Mouse (Mus musculus) lung, postnatal 0 days (tissue): ENCODE measurements around the gene Parp8. TPM values are rescaled to one million over a fixed set of nuclear protein-coding genes. Genes with fewer than 3 reads are reported as not detected.

Experiments used
- ATAC-seq: fragments of 200-750 bp; cut with Nextera tagmentation; 2 replicates; pipeline ENCODE4 v1.8.0; 2017; ENCODE audit warnings: moderate library complexity
- DNase-seq: peaks from one replicate; pipeline ENCODE4 v3.0.0-alpha.2; 2016; ENCODE audit warnings: low spot score
- H3K27ac ChIP-seq: fragments of 300-500 bp; sonication (generic); 2 replicates; pipeline ENCODE4 v1.5.1; 2014; ENCODE audit warnings: antibody characterized with exemption, mild to moderate bottlenecking, low read length, mixed read lengths
- H3K27me3 ChIP-seq: fragments of 300-500 bp; sonication (generic); replicated peaks from 2 replicates; pipeline ENCODE4 v1.6.1; 2014; ENCODE audit warnings: low read length, mixed read lengths; ENCODE audit not compliant: insufficient read depth
- H3K36me3 ChIP-seq: fragments of 300-500 bp; sonication (generic); 2 replicates; pipeline ENCODE4 v1.6.1; 2014; ENCODE audit warnings: low read length, mixed read lengths; ENCODE audit not compliant: insufficient read depth
- H3K4me1 ChIP-seq: fragments of 300-500 bp; sonication (generic); 2 replicates; pipeline ENCODE4 v1.6.1; 2014; ENCODE audit warnings: antibody characterized with exemption, low read depth, low read length, mixed read lengths; ENCODE audit not compliant: insufficient read depth
- H3K4me2 ChIP-seq: fragments of 300-500 bp; sonication (generic); replicated peaks from 2 replicates; pipeline ENCODE4 v1.6.1; 2014; ENCODE audit warnings: low read depth, mild to moderate bottlenecking, low read length, moderate library complexity, mixed read lengths
- H3K4me3 ChIP-seq: fragments of 300-500 bp; sonication (generic); 2 replicates; pipeline ENCODE4 v1.5.1; 2014; ENCODE audit warnings: low read depth, low read length
- H3K9ac ChIP-seq: fragments of 300-500 bp; sonication (generic); replicated peaks from 2 replicates; pipeline ENCODE4 v1.6.1; 2014; ENCODE audit warnings: low read depth, mild to moderate bottlenecking
- H3K9me3 ChIP-seq: fragments of 300-500 bp; sonication (generic); 2 replicates; pipeline ENCODE4 v1.6.1; 2016; ENCODE audit warnings: low read length, mixed read lengths
- CTCF ChIP-seq: IDR thresholded peaks from 2 replicates; pipeline ENCODE4 v1.5.1; 2016; ENCODE audit warnings: antibody characterized with exemption, mild to moderate bottlenecking
- EP300 ChIP-seq: IDR thresholded peaks from 2 replicates; pipeline ENCODE4 v1.6.1; 2016; ENCODE audit warnings: antibody characterized with exemption, mild to moderate bottlenecking, control low read depth
- WGBS: fragments of 180-500 bp; shearing (Covaris S2); extraction: QIAGEN DNeasy Blood & Tissue Kit; methylation state at CpG from one replicate; pipeline ENCODE4 v1.1.7; 2014; 5-methylcytosine and 5-hydroxymethylcytosine counted together
- polyA plus RNA-seq: library from polyadenylated mRNA; unstranded; fragments of >200 nt; fragmentation: Nextera tagmentation; extraction: Ambion mirVana; gene quantifications from 2 replicates; pipeline ENCODE4 v1.2.1, GENCODE M21; 2015

Parp8 gene
- polyA plus RNA-seq, 1 experiment from 2014 or later, result 5.6 TPM

DNA sequence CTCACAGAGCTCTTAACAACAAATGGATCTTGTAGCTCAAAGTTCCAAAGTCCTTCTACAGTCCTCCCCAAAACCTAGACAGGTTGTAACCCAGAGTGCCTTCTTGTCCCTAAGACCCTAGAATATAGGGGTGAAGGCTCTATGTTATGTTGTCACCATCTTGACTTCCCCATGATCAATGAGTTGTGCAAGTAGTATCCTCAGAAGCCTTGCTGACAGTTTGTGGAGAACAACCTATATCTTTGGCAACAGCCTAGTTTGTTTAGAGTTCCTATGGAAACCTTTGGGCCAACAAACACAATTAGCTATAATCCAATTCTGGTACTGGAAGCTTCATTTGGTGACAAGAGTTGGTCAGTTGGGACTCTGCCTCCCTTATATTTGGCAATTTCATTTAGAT, 18.2 kb upstream of the Parp8 start:
- DNase-seq, result no peak
- H3K27ac ChIP-seq, result no peak overlapping the region
- H3K27me3 ChIP-seq, result no peaks in the 10 kb centered on the region
- no peak overlapping the region for H3K4me3 ChIP-seq
- H3K36me3 ChIP-seq, result no peaks in the 10 kb centered on the region
- no peaks in the 10 kb centered on the region for H3K4me1 ChIP-seq
- no peak for ATAC-seq
- no peak overlapping the region for H3K4me2 ChIP-seq
- no peaks in the 10 kb centered on the region for H3K9me3 ChIP-seq
- no peak overlapping the region for H3K9ac ChIP-seq
- TF ChIP-seq CTCF (no peak), EP300 (no peak)

- Histone ChIP-seq H3K4me3 (no peak overlapping the region), H3K4me1 (no peaks in the 10 kb centered on the region), H3K9me3 (no peaks in the 10 kb centered on the region), H3K4me2 (no peak overlapping the region), H3K9ac (no peak overlapping the region), H3K27me3 (no peaks in the 10 kb centered on the region), H3K36me3 (no peaks in the 10 kb centered on the region), H3K27ac (no peak overlapping the region)
- DNase-seq (no peak), ATAC-seq (no peak)
- no peak for TF ChIP-seq EP300
Observed at GRCm38 (mm10) chr13:117041021-117041420, 15.7 kb upstream of the Parp8 start.

- no peak for ATAC-seq
- no peak overlapping the region for H3K4me2 ChIP-seq
- H3K9ac ChIP-seq, result no peak overlapping the region
- H3K36me3 ChIP-seq, result no peaks in the 10 kb centered on the region
- no peaks in the 10 kb centered on the region for H3K9me3 ChIP-seq
- H3K4me3 ChIP-seq, result no peak overlapping the region
- H3K27ac ChIP-seq, result no peak overlapping the region
- no peaks in the 10 kb centered on the region for H3K27me3 ChIP-seq
- DNase-seq, result no peak
- H3K4me1 ChIP-seq, result no peaks in the 10 kb centered on the region; the same call in 1 of the 2 replicates
- 83% methylated on average over 5 of the region's 5 CpGs for WGBS
- TF ChIP-seq CTCF (no peak), EP300 (no peak)
Observed at GRCm38 (mm10) chr13:117036277-117036676, 10.9 kb upstream of the Parp8 start.

DNA sequence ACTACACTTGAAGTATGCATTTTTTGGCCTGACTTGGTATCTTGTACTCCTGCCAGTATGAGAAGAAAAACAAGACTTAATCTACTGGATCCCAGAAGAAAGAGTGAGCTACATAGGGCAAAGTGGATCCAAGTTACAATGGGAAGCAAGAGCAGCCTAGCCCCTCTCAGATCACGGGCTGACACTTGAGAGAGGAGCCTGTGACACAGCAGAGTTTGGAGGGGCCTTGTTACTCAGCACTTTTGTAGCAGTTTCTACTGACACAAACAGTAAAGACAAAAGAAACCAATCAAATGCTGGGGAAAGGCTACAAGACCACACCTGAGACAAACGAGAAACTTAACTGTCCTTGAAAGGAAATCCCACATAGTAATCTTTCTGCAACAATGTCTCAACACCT, 9.8 kb upstream of the Parp8 start:
- 46% methylated on average over 2 of the region's 2 CpGs for WGBS
- H3K4me1 ChIP-seq, result no peaks in the 10 kb centered on the region; the same call in 1 of the 2 replicates
- H3K4me2 ChIP-seq, result no peak overlapping the region
- no peaks in the 10 kb centered on the region for H3K9me3 ChIP-seq
- no peak overlapping the region for H3K27ac ChIP-seq
- ATAC-seq (no peak), DNase-seq (no peak)
- no peak for TF ChIP-seq CTCF
- no peak for TF ChIP-seq EP300
- H3K27me3 ChIP-seq, result no peaks in the 10 kb centered on the region
- no peak overlapping the region for H3K9ac ChIP-seq
- H3K36me3 ChIP-seq, result no peaks in the 10 kb centered on the region
- H3K4me3 ChIP-seq, result no peak overlapping the region

DNA sequence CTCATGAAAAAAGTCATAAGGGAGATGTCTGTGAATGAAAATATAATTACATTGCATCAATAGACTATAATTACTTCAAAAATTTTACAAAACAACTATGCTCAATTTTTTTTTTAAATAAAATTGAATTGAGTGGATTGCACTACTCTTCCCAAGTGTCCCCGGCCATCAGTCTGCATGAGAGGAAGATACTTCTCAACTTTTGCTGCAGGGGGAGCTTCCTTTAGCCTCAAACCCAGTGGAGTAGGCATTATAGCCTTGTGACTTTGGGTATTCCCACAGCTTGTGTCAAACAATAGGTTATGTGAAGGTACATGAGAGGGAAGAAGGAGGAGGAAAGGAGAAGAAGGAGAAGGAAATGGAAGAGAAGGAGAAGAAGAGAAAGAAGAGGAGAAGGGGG, 9.3 kb upstream of the Parp8 start:
- no peaks in the 10 kb centered on the region for H3K36me3 ChIP-seq
- no peaks in the 10 kb centered on the region for H3K27me3 ChIP-seq
- H3K9ac ChIP-seq, result no peak overlapping the region
- H3K4me1 ChIP-seq, result no peaks in the 10 kb centered on the region; the same call in 1 of the 2 replicates
- H3K4me3 ChIP-seq, result no peak overlapping the region
- WGBS, result 80% methylated on average over 1 of the region's 1 CpGs
- no peak for DNase-seq
- H3K9me3 ChIP-seq, result no peaks in the 10 kb centered on the region
- H3K4me2 ChIP-seq, result no peak overlapping the region
- no peak for ATAC-seq
- TF ChIP-seq CTCF (peak; percentile 15; the same call in 1 of the 2 replicates), EP300 (no peak)
- no peak overlapping the region for H3K27ac ChIP-seq

- Histone ChIP-seq H3K9me3 (no peaks in the 10 kb centered on the region), H3K36me3 (no peaks in the 10 kb centered on the region), H3K9ac (no peak overlapping the region), H3K4me3 (no peak overlapping the region), H3K27me3 (no peaks in the 10 kb centered on the region), H3K4me2 (no peak overlapping the region), H3K4me1 (no peaks in the 10 kb centered on the region; the same call in 1 of the 2 replicates), H3K27ac (no peak overlapping the region)
- no peak for ATAC-seq
- no peak for DNase-seq
- WGBS, result 82% methylated on average over 5 of the region's 5 CpGs
- TF ChIP-seq EP300 (no peak), CTCF (no peak)
Observed at GRCm38 (mm10) chr13:117033676-117034308, 8.5 kb upstream of the Parp8 start.

DNA sequence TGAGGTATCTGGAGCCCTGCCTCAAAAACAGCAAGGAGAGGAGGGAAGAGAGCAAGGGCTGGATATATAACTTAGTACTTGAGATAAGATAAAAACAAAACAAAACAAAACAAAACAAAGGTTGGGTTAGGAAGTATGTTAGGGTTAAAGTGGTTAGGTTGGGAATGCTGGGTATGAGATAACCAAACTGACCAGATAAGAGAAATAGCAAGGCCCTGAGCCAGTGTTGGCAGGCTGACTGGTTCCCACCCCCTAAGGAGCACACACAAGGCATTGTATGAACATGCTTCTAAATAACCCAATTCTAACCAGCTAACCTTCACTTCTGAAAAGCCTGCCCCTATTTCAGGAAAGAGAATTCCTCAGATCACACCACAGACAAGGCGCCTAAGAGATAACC, 7.1 kb upstream of the Parp8 start:
- TF ChIP-seq CTCF, result no peak
- Histone ChIP-seq H3K27me3 (no peaks in the 10 kb centered on the region), H3K9ac (no peak overlapping the region), H3K9me3 (no peaks in the 10 kb centered on the region), H3K36me3 (no peaks in the 10 kb centered on the region), H3K4me2 (no peak overlapping the region), H3K27ac (no peak overlapping the region), H3K4me3 (no peak overlapping the region), H3K4me1 (no peaks in the 10 kb centered on the region; the same call in 1 of the 2 replicates)
- DNase-seq (no peak), ATAC-seq (no peak)
- 100% methylated on average over 1 of the region's 1 CpGs for WGBS
